Mouse (Mus musculus): ENCODE measurements around the gene Stx6. TPM values are rescaled to one million over a fixed set of nuclear protein-coding genes. Genes with fewer than 3 reads are reported as not detected.

Gene Stx6
- total and polyA plus RNA-seq, 2 experiments, result 10.1 to 11.7 TPM

DNA sequence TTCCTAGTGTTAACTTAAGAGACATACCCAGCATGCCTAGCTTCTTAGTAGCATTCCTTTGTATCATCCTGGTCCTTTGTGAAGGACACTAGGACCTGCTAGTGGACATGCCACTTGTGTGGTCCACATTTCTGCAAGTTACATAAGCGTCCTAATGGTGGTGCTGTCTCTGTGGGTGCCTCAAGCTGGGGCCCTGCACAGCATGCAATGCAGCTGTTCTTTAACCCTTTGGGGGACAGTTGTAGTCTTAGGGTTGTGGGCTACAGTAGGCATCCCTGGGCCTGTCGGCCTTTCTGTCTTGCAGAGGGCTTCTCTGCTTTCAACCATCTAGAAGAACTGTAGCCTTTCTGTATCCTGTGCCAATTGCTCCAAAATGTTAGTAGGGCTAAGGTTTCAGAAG is 42.5 kb downstream of the Stx6 start:
- 88% methylated on average over 2 of the region's 2 CpGs for WGBS
- H3K4me1 ChIP-seq (ENCODE audit: control insufficient read depth, insufficient read depth, low read length), result peaks cover 24% of the 10 kb centered on the region
- H3K79me2 ChIP-seq (ENCODE audit: control insufficient read depth, insufficient read depth, low read length), result no peaks in the 10 kb centered on the region
- no peak overlapping the region for H3K4me3 ChIP-seq (ENCODE audit: insufficient read depth, low read depth, low read length)
- H3K9ac ChIP-seq (ENCODE audit: low read depth, low read length), result no peak overlapping the region
- no peak overlapping the region for H3K27ac ChIP-seq (replicated peaks; ENCODE audit: insufficient read depth, low read depth, low read length)
- DNase-seq (ENCODE audit: extremely low read depth, low read depth, low spot score), result no peak
- H3K36me3 ChIP-seq (ENCODE audit: control insufficient read depth, insufficient read depth, low read length), result no peaks in the 10 kb centered on the region
- TF ChIP-seq CTCF (IDR thresholded peaks at IDR 0.05; ENCODE audit: low read depth, low read length), result no peak
- TF ChIP-seq POLR2A (IDR thresholded peaks at IDR 0.05; ENCODE audit: extremely low read depth, insufficient read depth, low read length), result no peak
- no peaks in the 10 kb centered on the region for H3K27me3 ChIP-seq (ENCODE audit: control insufficient read depth, insufficient read depth, low read length)

DNA sequence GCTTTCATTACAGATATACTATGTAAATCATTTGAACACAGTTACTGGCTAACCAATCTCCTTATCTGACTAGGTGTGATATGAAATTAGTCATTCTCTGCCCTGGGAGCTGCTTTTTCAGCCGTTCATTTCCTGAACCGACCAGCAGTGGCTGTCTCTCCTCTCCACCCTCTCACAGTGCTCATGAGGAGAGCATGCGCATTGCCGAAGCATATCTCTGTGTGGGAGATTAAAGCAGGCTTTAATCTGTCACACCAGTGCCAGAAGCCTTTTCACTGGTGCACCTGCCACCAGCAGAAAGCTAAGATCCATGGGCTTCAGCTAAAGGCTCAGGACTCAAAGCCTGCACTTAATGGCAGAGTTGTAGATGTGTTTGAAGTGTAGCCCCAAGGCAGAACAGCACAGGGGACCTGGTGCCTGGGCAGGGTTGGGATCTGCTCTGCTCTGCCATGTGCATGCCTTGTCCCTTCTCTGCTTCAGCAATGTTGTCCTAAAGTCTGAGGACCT is 42.9 kb downstream of the Stx6 start:
- Histone ChIP-seq H3K9ac (ENCODE audit: low read depth, low read length) (no peak overlapping the region), H3K36me3 (ENCODE audit: control insufficient read depth, insufficient read depth, low read length) (no peaks in the 10 kb centered on the region), H3K27ac (replicated peaks; ENCODE audit: insufficient read depth, low read depth, low read length) (0 out of 2 replicates have a peak overlapping the region, but pooled peaks have one; percentile 5), H3K79me2 (ENCODE audit: control insufficient read depth, insufficient read depth, low read length) (no peaks in the 10 kb centered on the region), H3K27me3 (ENCODE audit: control insufficient read depth, insufficient read depth, low read length) (no peaks in the 10 kb centered on the region), H3K4me1 (ENCODE audit: control insufficient read depth, insufficient read depth, low read length) (peaks cover 24% of the 10 kb centered on the region), H3K4me3 (ENCODE audit: insufficient read depth, low read depth, low read length) (no peak overlapping the region)
- TF ChIP-seq CTCF (IDR thresholded peaks at IDR 0.05; ENCODE audit: low read depth, low read length) (no peak), POLR2A (IDR thresholded peaks at IDR 0.05; ENCODE audit: extremely low read depth, insufficient read depth, low read length) (no peak)
- DNase-seq (ENCODE audit: extremely low read depth, low read depth, low spot score), result no peak
- 59% methylated on average over 4 of the region's 4 CpGs for WGBS

DNA sequence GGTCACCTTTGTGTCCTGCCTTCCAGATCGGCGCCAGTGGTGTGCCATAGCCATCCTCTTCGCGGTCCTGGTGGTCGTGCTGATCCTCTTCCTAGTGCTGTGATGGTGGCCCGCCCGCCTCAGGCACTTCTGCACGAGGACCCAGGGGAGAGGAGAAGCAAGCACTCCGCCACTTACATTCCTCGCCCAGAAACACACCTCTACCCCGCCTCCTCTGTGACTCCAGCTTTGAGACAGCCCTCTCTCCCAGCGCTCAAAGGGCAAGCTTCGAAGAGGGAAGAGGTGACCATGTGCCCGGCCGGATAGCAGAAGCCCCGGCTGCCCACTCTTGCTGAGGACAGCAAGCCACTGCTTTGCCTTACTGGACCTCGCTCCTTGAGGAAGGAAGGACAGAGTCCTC is 43.4 kb downstream of the Stx6 start:
- 0 out of 2 replicates have a peak overlapping the region, but pooled peaks have one; percentile 8 for H3K27ac ChIP-seq (replicated peaks; ENCODE audit: insufficient read depth, low read depth, low read length)
- H3K9ac ChIP-seq (ENCODE audit: low read depth, low read length), result no peak overlapping the region
- H3K36me3 ChIP-seq (ENCODE audit: control insufficient read depth, insufficient read depth, low read length), result no peaks in the 10 kb centered on the region
- WGBS, result 64% methylated on average over 17 of the region's 17 CpGs
- H3K79me2 ChIP-seq (ENCODE audit: control insufficient read depth, insufficient read depth, low read length), result no peaks in the 10 kb centered on the region
- no peaks in the 10 kb centered on the region for H3K27me3 ChIP-seq (ENCODE audit: control insufficient read depth, insufficient read depth, low read length)
- DNase-seq (ENCODE audit: extremely low read depth, low read depth, low spot score), result peak; percentile 74
- TF ChIP-seq CTCF (IDR thresholded peaks at IDR 0.05; ENCODE audit: low read depth, low read length), result no peak
- TF ChIP-seq POLR2A (IDR thresholded peaks at IDR 0.05; ENCODE audit: extremely low read depth, insufficient read depth, low read length), result no peak
- no peak overlapping the region for H3K4me3 ChIP-seq (ENCODE audit: insufficient read depth, low read depth, low read length)
- peaks cover 24% of the 10 kb centered on the region for H3K4me1 ChIP-seq (ENCODE audit: control insufficient read depth, insufficient read depth, low read length)

DNA sequence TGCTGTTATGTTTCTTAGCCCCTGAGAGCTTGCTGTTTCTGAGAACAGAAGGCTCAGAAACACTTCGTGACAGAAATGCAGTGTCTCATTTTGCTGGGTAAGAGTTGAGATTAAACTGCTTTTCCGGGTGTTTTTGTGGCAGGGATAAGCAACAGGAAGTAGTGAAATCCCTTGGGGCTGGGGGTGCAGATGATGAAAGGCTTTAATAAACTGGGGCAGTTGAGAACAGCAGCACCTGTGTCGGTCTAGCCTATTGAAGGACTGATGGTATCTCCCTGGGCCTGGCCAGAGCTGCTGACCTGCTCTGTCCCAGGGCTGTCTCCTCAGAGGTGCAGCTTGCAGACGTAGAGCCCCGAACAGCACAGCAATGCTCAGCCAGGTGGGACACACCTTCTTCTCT is 44.0 kb downstream of the Stx6 start:
- H3K36me3 ChIP-seq (ENCODE audit: control insufficient read depth, insufficient read depth, low read length), result no peaks in the 10 kb centered on the region
- no peaks in the 10 kb centered on the region for H3K79me2 ChIP-seq (ENCODE audit: control insufficient read depth, insufficient read depth, low read length)
- WGBS, result 73% methylated on average over 5 of the region's 5 CpGs
- peaks cover 24% of the 10 kb centered on the region for H3K4me1 ChIP-seq (ENCODE audit: control insufficient read depth, insufficient read depth, low read length)
- no peaks in the 10 kb centered on the region for H3K27me3 ChIP-seq (ENCODE audit: control insufficient read depth, insufficient read depth, low read length)
- H3K9ac ChIP-seq (ENCODE audit: low read depth, low read length), result no peak overlapping the region
- H3K27ac ChIP-seq (replicated peaks; ENCODE audit: insufficient read depth, low read depth, low read length), result 0 out of 2 replicates have a peak overlapping the region, but pooled peaks have one; percentile 8
- no peak for DNase-seq (ENCODE audit: extremely low read depth, low read depth, low spot score)
- H3K4me3 ChIP-seq (ENCODE audit: insufficient read depth, low read depth, low read length), result no peak overlapping the region
- TF ChIP-seq CTCF (IDR thresholded peaks at IDR 0.05; ENCODE audit: low read depth, low read length) (no peak), POLR2A (IDR thresholded peaks at IDR 0.05; ENCODE audit: extremely low read depth, insufficient read depth, low read length) (no peak)

DNA sequence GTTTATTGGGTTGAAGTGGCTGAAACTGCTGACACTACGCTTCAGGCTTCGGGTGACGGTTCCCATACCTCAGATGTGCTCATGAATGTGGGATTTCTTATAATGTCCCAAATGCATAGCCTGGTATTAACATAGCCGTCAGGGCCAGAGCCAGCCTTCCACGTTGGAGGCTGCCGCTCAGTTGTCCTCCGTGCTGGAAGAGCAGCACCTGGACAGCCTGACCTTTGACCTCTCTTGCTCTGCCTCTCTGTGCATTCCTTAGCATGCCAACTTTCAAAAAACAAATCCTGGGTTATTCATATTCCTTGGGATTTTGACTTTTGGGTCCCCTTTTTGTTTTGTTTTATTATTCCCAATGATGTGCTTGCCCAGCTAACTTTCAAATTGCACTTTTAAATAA is 44.6 kb downstream of the Stx6 start:
- Histone ChIP-seq H3K27ac (replicated peaks; ENCODE audit: insufficient read depth, low read depth, low read length) (no peak overlapping the region), H3K9ac (ENCODE audit: low read depth, low read length) (no peak overlapping the region), H3K79me2 (ENCODE audit: control insufficient read depth, insufficient read depth, low read length) (no peaks in the 10 kb centered on the region), H3K27me3 (ENCODE audit: control insufficient read depth, insufficient read depth, low read length) (no peaks in the 10 kb centered on the region), H3K4me3 (ENCODE audit: insufficient read depth, low read depth, low read length) (no peak overlapping the region), H3K4me1 (ENCODE audit: control insufficient read depth, insufficient read depth, low read length) (peaks cover 24% of the 10 kb centered on the region), H3K36me3 (ENCODE audit: control insufficient read depth, insufficient read depth, low read length) (no peaks in the 10 kb centered on the region)
- 60% methylated on average over 7 of the region's 7 CpGs for WGBS
- no peak for TF ChIP-seq POLR2A (IDR thresholded peaks at IDR 0.05; ENCODE audit: extremely low read depth, insufficient read depth, low read length)
- no peak for TF ChIP-seq CTCF (IDR thresholded peaks at IDR 0.05; ENCODE audit: low read depth, low read length)
- peak; percentile 79 for DNase-seq (ENCODE audit: extremely low read depth, low read depth, low spot score)

DNA sequence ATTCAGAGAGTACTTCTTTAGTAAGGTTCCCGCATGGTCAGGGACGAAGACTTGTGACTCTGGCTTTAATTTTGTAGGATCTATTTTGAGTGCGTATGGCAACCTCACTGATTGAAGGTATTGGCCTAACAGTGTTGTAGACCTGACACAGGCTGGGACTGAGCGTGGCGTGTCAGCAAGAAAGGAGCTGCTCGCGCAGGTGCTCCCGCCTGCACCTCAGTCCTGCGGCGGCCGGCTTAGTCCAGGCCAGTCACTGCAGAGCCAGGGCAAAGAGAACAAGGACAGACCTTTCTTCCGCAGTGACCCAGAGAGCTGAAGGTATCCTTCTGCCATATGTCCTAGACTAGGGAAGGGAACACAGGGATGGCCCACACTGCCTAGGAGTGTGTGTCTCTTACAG is 45.4 kb downstream of the Stx6 start:
- no peaks in the 10 kb centered on the region for H3K36me3 ChIP-seq (ENCODE audit: control insufficient read depth, insufficient read depth, low read length)
- TF ChIP-seq POLR2A (IDR thresholded peaks at IDR 0.05; ENCODE audit: extremely low read depth, insufficient read depth, low read length) (no peak), CTCF (IDR thresholded peaks at IDR 0.05; ENCODE audit: low read depth, low read length) (no peak)
- no peak overlapping the region for H3K4me3 ChIP-seq (ENCODE audit: insufficient read depth, low read depth, low read length)
- DNase-seq (ENCODE audit: extremely low read depth, low read depth, low spot score), result no peak
- H3K9ac ChIP-seq (ENCODE audit: low read depth, low read length), result no peak overlapping the region
- no peak overlapping the region for H3K27ac ChIP-seq (replicated peaks; ENCODE audit: insufficient read depth, low read depth, low read length)
- WGBS, result 95% methylated on average over 12 of the region's 12 CpGs
- no peaks in the 10 kb centered on the region for H3K79me2 ChIP-seq (ENCODE audit: control insufficient read depth, insufficient read depth, low read length)
- H3K27me3 ChIP-seq (ENCODE audit: control insufficient read depth, insufficient read depth, low read length), result no peaks in the 10 kb centered on the region
- peaks cover 24% of the 10 kb centered on the region for H3K4me1 ChIP-seq (ENCODE audit: control insufficient read depth, insufficient read depth, low read length)
